Mouse (Mus musculus): ENCODE results near the gene Npy5r. TPM values are rescaled to one million over a fixed set of nuclear protein-coding genes. Genes with fewer than 3 reads are reported as not detected.

The Npy5r gene
- 0.07 TPM in 1 of 2 replicates, not detected in the other for polyA plus RNA-seq (2014; fragmentation: Nextera tagmentation; extraction: Ambion mirVana)

GRCm38 (mm10) chr8:66687511-66688329 is at the start of gene Npy5r:
Gene Npy5r (minus strand): TSS chr8:66688128.
- Histone ChIP-seq H3K4me1 (ENCODE audit: control insufficient read depth, insufficient read depth, low read length) (no peaks in the 10 kb centered on the region), H3K27ac (replicated peaks; ENCODE audit: low read depth, low read length) (no peak within 1 kb of the TSS), H3K9me3 (ENCODE audit: control insufficient read depth, low read length) (no peaks in the 10 kb centered on the region), H3K4me2 (ENCODE audit: low read depth, severe bottlenecking) (peak within 1 kb of the TSS; percentile 81), H3K27me3 (ENCODE audit: control insufficient read depth, insufficient read depth, low read length) (peaks cover 14% of the 10 kb centered on the region), H3K4me3 (ENCODE audit: low read depth, low read length) (peak within 1 kb of the TSS; percentile 37), H3K9ac (ENCODE audit: low read length) (peak within 1 kb of the TSS; percentile 37; the same call in 1 of the 2 replicates), H3K36me3 (ENCODE audit: control insufficient read depth, insufficient read depth, low read length) (no peaks in the 10 kb centered on the region)
- peak; percentile 61 for DNase-seq (ENCODE audit: low spot score)
- ATAC-seq (ENCODE audit: insufficient number of reproducible peaks, low FRiP score, low TSS enrichment, low read depth), result peak; percentile 51; the same call in 1 of the 2 replicates
- WGBS, result 2% methylated on average over 43 of the region's 43 CpGs

- Histone ChIP-seq H3K4me1 (ENCODE audit: control insufficient read depth, insufficient read depth, low read length) (no peaks in the 10 kb centered on the region), H3K4me2 (ENCODE audit: low read depth, severe bottlenecking) (no peak overlapping the region), H3K9ac (ENCODE audit: low read length) (no peak overlapping the region), H3K27me3 (ENCODE audit: control insufficient read depth, insufficient read depth, low read length) (no peaks in the 10 kb centered on the region), H3K36me3 (ENCODE audit: control insufficient read depth, insufficient read depth, low read length) (no peaks in the 10 kb centered on the region), H3K9me3 (ENCODE audit: control insufficient read depth, low read length) (no peaks in the 10 kb centered on the region), H3K27ac (replicated peaks; ENCODE audit: low read depth, low read length) (no peak overlapping the region), H3K4me3 (ENCODE audit: low read depth, low read length) (no peak overlapping the region)
- no peak for DNase-seq (ENCODE audit: low spot score)
- no peak for ATAC-seq (ENCODE audit: insufficient number of reproducible peaks, low FRiP score, low TSS enrichment, low read depth)
- WGBS, result 60% methylated on average over 5 of the region's 5 CpGs
Observed at GRCm38 (mm10) chr8:66731957-66732356, 44.0 kb upstream of the Npy5r start.

GRCm38 (mm10) chr8:66729446-66729845 is 41.5 kb upstream of the Npy5r start:
- H3K9ac ChIP-seq (ENCODE audit: low read length), result no peak overlapping the region
- no peaks in the 10 kb centered on the region for H3K9me3 ChIP-seq (ENCODE audit: control insufficient read depth, low read length)
- H3K4me1 ChIP-seq (ENCODE audit: control insufficient read depth, insufficient read depth, low read length), result no peaks in the 10 kb centered on the region
- 48% methylated on average over 7 of the region's 7 CpGs for WGBS
- no peak overlapping the region for H3K4me2 ChIP-seq (ENCODE audit: low read depth, severe bottlenecking)
- H3K27me3 ChIP-seq (ENCODE audit: control insufficient read depth, insufficient read depth, low read length), result no peaks in the 10 kb centered on the region
- H3K36me3 ChIP-seq (ENCODE audit: control insufficient read depth, insufficient read depth, low read length), result no peaks in the 10 kb centered on the region
- DNase-seq (ENCODE audit: low spot score) (no peak), ATAC-seq (ENCODE audit: insufficient number of reproducible peaks, low FRiP score, low TSS enrichment, low read depth) (no peak)
- no peak overlapping the region for H3K27ac ChIP-seq (replicated peaks; ENCODE audit: low read depth, low read length)
- H3K4me3 ChIP-seq (ENCODE audit: low read depth, low read length), result no peak overlapping the region

- H3K27ac ChIP-seq (replicated peaks; ENCODE audit: low read depth, low read length), result no peak overlapping the region
- no peak overlapping the region for H3K4me3 ChIP-seq (ENCODE audit: low read depth, low read length)
- no peak overlapping the region for H3K9ac ChIP-seq (ENCODE audit: low read length)
- no peak for ATAC-seq (ENCODE audit: insufficient number of reproducible peaks, low FRiP score, low TSS enrichment, low read depth)
- no peak overlapping the region for H3K4me2 ChIP-seq (ENCODE audit: low read depth, severe bottlenecking)
- WGBS, result 80% methylated on average over 2 of the region's 2 CpGs
- DNase-seq (ENCODE audit: low spot score), result no peak
- H3K9me3 ChIP-seq (ENCODE audit: control insufficient read depth, low read length), result no peaks in the 10 kb centered on the region
- no peaks in the 10 kb centered on the region for H3K27me3 ChIP-seq (ENCODE audit: control insufficient read depth, insufficient read depth, low read length)
- no peaks in the 10 kb centered on the region for H3K36me3 ChIP-seq (ENCODE audit: control insufficient read depth, insufficient read depth, low read length)
- H3K4me1 ChIP-seq (ENCODE audit: control insufficient read depth, insufficient read depth, low read length), result no peaks in the 10 kb centered on the region
Observed at GRCm38 (mm10) chr8:66722835-66723234, 34.9 kb upstream of the Npy5r start.

GRCm38 (mm10) chr8:66714324-66714975 is 26.5 kb upstream of the Npy5r start:
- no peak overlapping the region for H3K4me2 ChIP-seq (ENCODE audit: low read depth, severe bottlenecking)
- H3K9me3 ChIP-seq (ENCODE audit: control insufficient read depth, low read length), result no peaks in the 10 kb centered on the region
- H3K4me3 ChIP-seq (ENCODE audit: low read depth, low read length), result no peak overlapping the region
- WGBS, result 94% methylated on average over 7 of the region's 7 CpGs
- H3K9ac ChIP-seq (ENCODE audit: low read length), result no peak overlapping the region
- DNase-seq (ENCODE audit: low spot score) (no peak), ATAC-seq (ENCODE audit: insufficient number of reproducible peaks, low FRiP score, low TSS enrichment, low read depth) (no peak)
- no peaks in the 10 kb centered on the region for H3K27me3 ChIP-seq (ENCODE audit: control insufficient read depth, insufficient read depth, low read length)
- H3K36me3 ChIP-seq (ENCODE audit: control insufficient read depth, insufficient read depth, low read length), result no peaks in the 10 kb centered on the region
- no peaks in the 10 kb centered on the region for H3K4me1 ChIP-seq (ENCODE audit: control insufficient read depth, insufficient read depth, low read length)
- H3K27ac ChIP-seq (replicated peaks; ENCODE audit: low read depth, low read length), result no peak overlapping the region

GRCm38 (mm10) chr8:66698782-66699181 is 10.9 kb upstream of the Npy5r start:
- Histone ChIP-seq H3K27me3 (ENCODE audit: control insufficient read depth, insufficient read depth, low read length) (peaks cover 19% of the 10 kb centered on the region), H3K9me3 (ENCODE audit: control insufficient read depth, low read length) (no peaks in the 10 kb centered on the region), H3K27ac (replicated peaks; ENCODE audit: low read depth, low read length) (no peak overlapping the region), H3K36me3 (ENCODE audit: control insufficient read depth, insufficient read depth, low read length) (no peaks in the 10 kb centered on the region), H3K4me2 (ENCODE audit: low read depth, severe bottlenecking) (no peak overlapping the region), H3K9ac (ENCODE audit: low read length) (no peak overlapping the region), H3K4me1 (ENCODE audit: control insufficient read depth, insufficient read depth, low read length) (no peaks in the 10 kb centered on the region), H3K4me3 (ENCODE audit: low read depth, low read length) (no peak overlapping the region)
- WGBS, result 70% methylated on average over 7 of the region's 7 CpGs
- DNase-seq (ENCODE audit: low spot score), result no peak
- ATAC-seq (ENCODE audit: insufficient number of reproducible peaks, low FRiP score, low TSS enrichment, low read depth), result no peak

- no peak overlapping the region; the same call in 1 of the 2 replicates for H3K4me3 ChIP-seq (ENCODE audit: low read depth, low read length)
- no peaks in the 10 kb centered on the region for H3K4me1 ChIP-seq (ENCODE audit: control insufficient read depth, insufficient read depth, low read length)
- DNase-seq (ENCODE audit: low spot score) (no peak), ATAC-seq (ENCODE audit: insufficient number of reproducible peaks, low FRiP score, low TSS enrichment, low read depth) (no peak)
- no peak overlapping the region for H3K9ac ChIP-seq (ENCODE audit: low read length)
- H3K27me3 ChIP-seq (ENCODE audit: control insufficient read depth, insufficient read depth, low read length), result peaks cover 19% of the 10 kb centered on the region
- no peak overlapping the region for H3K27ac ChIP-seq (replicated peaks; ENCODE audit: low read depth, low read length)
- H3K4me2 ChIP-seq (ENCODE audit: low read depth, severe bottlenecking), result peak overlapping the region; percentile 57; the same call in 1 of the 2 replicates
- no peaks in the 10 kb centered on the region for H3K9me3 ChIP-seq (ENCODE audit: control insufficient read depth, low read length)
- 6% methylated on average over 7 of the region's 7 CpGs for WGBS
- H3K36me3 ChIP-seq (ENCODE audit: control insufficient read depth, insufficient read depth, low read length), result no peaks in the 10 kb centered on the region
Observed at GRCm38 (mm10) chr8:66698011-66698410, 10.1 kb upstream of the Npy5r start.

GRCm38 (mm10) chr8:66696970-66697843 is 9.3 kb upstream of the Npy5r start, which contains the start of gene Npy1r:
Gene Npy1r (plus strand): TSS chr8:66697192.
- Histone ChIP-seq H3K4me1 (ENCODE audit: control insufficient read depth, insufficient read depth, low read length) (no peaks in the 10 kb centered on the region), H3K4me2 (ENCODE audit: low read depth, severe bottlenecking) (peak within 1 kb of the TSS; percentile 57), H3K36me3 (ENCODE audit: control insufficient read depth, insufficient read depth, low read length) (no peaks in the 10 kb centered on the region), H3K9ac (ENCODE audit: low read length) (peak within 1 kb of the TSS; percentile 45), H3K27ac (replicated peaks; ENCODE audit: low read depth, low read length) (no peak within 1 kb of the TSS), H3K4me3 (ENCODE audit: low read depth, low read length) (peak within 1 kb of the TSS; percentile 23), H3K9me3 (ENCODE audit: control insufficient read depth, low read length) (no peaks in the 10 kb centered on the region), H3K27me3 (ENCODE audit: control insufficient read depth, insufficient read depth, low read length) (peaks cover 19% of the 10 kb centered on the region)
- WGBS, result under 1% methylated on average over 30 of the region's 30 CpGs
- DNase-seq (ENCODE audit: low spot score), result peak; percentile 61
- peak; percentile 49; the same call in 1 of the 2 replicates for ATAC-seq (ENCODE audit: insufficient number of reproducible peaks, low FRiP score, low TSS enrichment, low read depth)
